ENCODE assay signal across 7 mouse cellular contexts in the genomic region with DNA sequence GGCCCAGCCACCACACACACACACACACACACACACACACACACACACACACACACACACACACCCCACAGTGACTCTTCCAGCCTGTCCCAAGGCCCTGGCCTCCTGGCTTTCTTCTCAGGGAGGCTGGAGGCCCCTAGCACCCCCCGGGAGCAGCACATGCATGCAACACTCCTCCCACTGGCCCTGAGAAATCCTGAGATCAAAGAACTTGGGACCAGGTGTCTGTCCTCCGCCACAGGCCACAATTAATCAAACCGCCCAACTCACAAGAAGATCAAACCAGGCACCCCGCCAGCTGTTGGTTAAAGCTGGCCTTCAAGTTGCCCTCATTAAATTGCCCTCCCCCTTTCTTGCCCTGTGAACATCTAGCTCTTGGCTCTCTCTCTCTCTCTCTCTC.
A peak's percentile ranks its signal among the peaks of the same experiment; 100 is the strongest.
DNase-seq lines count a peak whose midpoint lies in the region; ATAC-seq and TF ChIP-seq lines count a peak whose summit lies in the region.

No protein-coding gene starts in this region.

- no peak for TF ChIP-seq CTCF in midbrain, postnatal 0 days (IDR thresholded peaks at IDR 0.05)

- no peak overlapping the region for H3K27ac ChIP-seq in embryonic facial prominence, embryonic 14.5 days (replicated peaks; ENCODE audit: low read depth, low read length)
- H3K27ac ChIP-seq in kidney, embryonic 16.5 days (ENCODE audit: low read length) = no peak overlapping the region
- H3K27ac ChIP-seq in midbrain, postnatal 0 days (ENCODE audit: low read depth, low read length) = no peak overlapping the region

- no peaks in the 10 kb centered on the region for H3K9me3 ChIP-seq in embryonic facial prominence, embryonic 14.5 days (ENCODE audit: control insufficient read depth, low read length)
- no peaks in the 10 kb centered on the region for H3K9me3 ChIP-seq in kidney, embryonic 16.5 days (ENCODE audit: low read length)
- no peaks in the 10 kb centered on the region for H3K9me3 ChIP-seq in midbrain, postnatal 0 days (ENCODE audit: low read length)

- H3K4me2 ChIP-seq in embryonic facial prominence, embryonic 14.5 days (ENCODE audit: low read depth, low read length) = no peak overlapping the region
- no peak overlapping the region for H3K4me2 ChIP-seq in kidney, embryonic 16.5 days (replicated peaks; ENCODE audit: low read depth, low read length)
- H3K4me2 ChIP-seq in midbrain, postnatal 0 days (ENCODE audit: low read depth, low read length, poor library complexity, severe bottlenecking) = no peak overlapping the region

- no peaks in the 10 kb centered on the region; the same call in 1 of the 2 replicates for H3K27me3 ChIP-seq in embryonic facial prominence, embryonic 14.5 days (replicated peaks; ENCODE audit: control insufficient read depth, insufficient read depth, low read length)
- H3K27me3 ChIP-seq in kidney, embryonic 16.5 days (ENCODE audit: insufficient read depth, low read length) = peaks cover 4% of the 10 kb centered on the region; the same call in 1 of the 2 replicates
- H3K27me3 ChIP-seq in midbrain, postnatal 0 days (ENCODE audit: insufficient read depth, low read length) = no peaks in the 10 kb centered on the region

- no peak overlapping the region for H3K9ac ChIP-seq in embryonic facial prominence, embryonic 14.5 days (ENCODE audit: low read depth, low read length)
- H3K9ac ChIP-seq in kidney, embryonic 16.5 days (replicated peaks; ENCODE audit: low read length) = no peak overlapping the region
- no peak overlapping the region for H3K9ac ChIP-seq in midbrain, postnatal 0 days (replicated peaks; ENCODE audit: low read length, poor library complexity, severe bottlenecking)

- WGBS in embryonic facial prominence, embryonic 14.5 days = 16% methylated on average over 2 of the region's 4 CpGs
- 10% methylated on average over 4 of the region's 4 CpGs for WGBS in kidney, embryonic 16.5 days
- WGBS in midbrain, postnatal 0 days = 14% methylated on average over 3 of the region's 4 CpGs

- peak; percentile 91 to 93 for DNase-seq in adrenal gland, postnatal 36 days
- DNase-seq in embryonic facial prominence, embryonic 14.5 days (ENCODE audit: low spot score) = peak; percentile 89
- peak; percentile 72 for DNase-seq in midbrain, postnatal 0 days (ENCODE audit: low spot score)
- DNase-seq in thymus, postnatal 4 days = no peak
- no peak for DNase-seq in natural killer cell, adult 2 months (ENCODE audit: low spot score in 2 of 2)

- ATAC-seq in embryonic facial prominence, embryonic 14.5 days (ENCODE audit: low read depth) = peak; percentile 54; the same call in 1 of the 2 replicates
- ATAC-seq in kidney, embryonic 16.5 days (ENCODE audit: low FRiP score, low TSS enrichment) = peak; percentile 94
- ATAC-seq in midbrain, postnatal 0 days (ENCODE audit: low FRiP score) = no peak
- ATAC-seq in granulocyte monocyte progenitor cell, adult 5-6 weeks (replicated peaks; ENCODE audit: poor library complexity, severe bottlenecking) = no peak

- H3K4me3 ChIP-seq in embryonic facial prominence, embryonic 14.5 days (ENCODE audit: low read depth, low read length) = no peak overlapping the region
- no peak overlapping the region for H3K4me3 ChIP-seq in kidney, embryonic 16.5 days (ENCODE audit: low read length)
- H3K4me3 ChIP-seq in midbrain, postnatal 0 days (ENCODE audit: low read depth, low read length) = no peak overlapping the region

- no peaks in the 10 kb centered on the region for H3K36me3 ChIP-seq in embryonic facial prominence, embryonic 14.5 days (ENCODE audit: control insufficient read depth, insufficient read depth, low read length)
- H3K36me3 ChIP-seq in kidney, embryonic 16.5 days (ENCODE audit: insufficient read depth, low read length) = no peaks in the 10 kb centered on the region
- H3K36me3 ChIP-seq in midbrain, postnatal 0 days (ENCODE audit: insufficient read depth, low read length) = no peaks in the 10 kb centered on the region

- H3K4me1 ChIP-seq in embryonic facial prominence, embryonic 14.5 days (ENCODE audit: control insufficient read depth, insufficient read depth, low read length) = peaks cover 46% of the 10 kb centered on the region
- peaks cover 38% of the 10 kb centered on the region for H3K4me1 ChIP-seq in kidney, embryonic 16.5 days (ENCODE audit: insufficient read depth, low read length)
- H3K4me1 ChIP-seq in midbrain, postnatal 0 days (ENCODE audit: insufficient read depth, low read length) = no peaks in the 10 kb centered on the region

Comparison
In these comparisons a context has a peak if more than half of its experiments do, and no peak if none do; other contexts are left out.
1. DNase-seq: peak in adrenal gland, postnatal 36 days (2 of 2), embryonic facial prominence, embryonic 14.5 days (single experiment) and midbrain, postnatal 0 days (single experiment); none in thymus, postnatal 4 days (single experiment) and natural killer cell, adult 2 months (0 of 2).
2. ATAC-seq: peak in embryonic facial prominence, embryonic 14.5 days (single experiment) and kidney, embryonic 16.5 days (single experiment); none in midbrain, postnatal 0 days (single experiment) and granulocyte monocyte progenitor cell, adult 5-6 weeks (single experiment).